Mouse (Mus musculus) embryo, embryonic 11.5 days (tissue): ENCODE data around the gene Snd1.
"Not testable (repeated sequence)": the region's sequence is repeated elsewhere in the genome, so short reads cannot be mapped to it uniquely, and the experiment has no call there.

Experiments
- DNase-seq: peaks from one replicate; pipeline ENCODE4 v3.0.0-alpha.2; 2012; ENCODE audit warnings: low read depth, low spot score

Snd1 gene

GRCm38 (mm10) chr6:28486008-28486407, 11.1 kb downstream of the Snd1 start:
- no peak for DNase-seq

DNA sequence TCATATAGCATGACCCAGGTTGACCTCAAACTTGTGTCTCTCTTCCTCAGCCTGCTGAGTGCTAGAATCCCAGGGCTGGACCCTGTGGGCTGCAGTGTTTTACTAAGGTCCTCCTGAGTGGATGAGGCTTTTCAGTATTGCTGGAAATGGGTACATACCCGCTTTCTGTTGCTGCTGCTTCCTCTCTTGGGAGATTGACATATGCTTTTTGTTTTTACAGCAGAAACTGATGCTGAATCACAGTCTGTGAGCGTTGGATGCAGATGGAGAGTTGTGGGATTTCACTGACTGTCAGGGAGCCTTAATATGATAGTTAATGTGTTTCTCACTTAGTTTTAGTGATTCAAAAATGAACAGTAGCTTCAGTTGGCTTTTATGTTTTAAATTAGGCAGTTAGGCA, 11.5 kb downstream of the Snd1 start:
- DNase-seq, result no peak

DNA sequence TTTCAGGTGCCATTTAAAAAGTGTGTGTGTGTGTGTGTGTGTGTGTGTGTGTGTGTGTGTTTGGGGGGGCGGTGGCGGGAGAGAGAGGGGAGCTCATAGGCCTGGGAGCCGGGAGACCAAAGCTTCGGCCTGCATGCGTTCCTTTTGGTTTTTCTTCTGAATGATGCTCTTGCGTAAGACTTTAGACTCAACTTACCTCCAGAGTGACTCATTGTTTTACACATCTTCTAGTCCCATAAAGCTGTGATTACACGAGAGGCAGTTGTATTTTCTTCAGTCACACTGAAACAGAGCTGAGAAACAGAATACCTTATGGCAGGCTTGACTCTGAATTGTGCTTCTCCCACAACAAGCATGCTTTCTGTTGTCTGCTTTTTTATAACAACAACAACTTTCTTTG, 12.0 kb downstream of the Snd1 start:
- no peak for DNase-seq

DNA sequence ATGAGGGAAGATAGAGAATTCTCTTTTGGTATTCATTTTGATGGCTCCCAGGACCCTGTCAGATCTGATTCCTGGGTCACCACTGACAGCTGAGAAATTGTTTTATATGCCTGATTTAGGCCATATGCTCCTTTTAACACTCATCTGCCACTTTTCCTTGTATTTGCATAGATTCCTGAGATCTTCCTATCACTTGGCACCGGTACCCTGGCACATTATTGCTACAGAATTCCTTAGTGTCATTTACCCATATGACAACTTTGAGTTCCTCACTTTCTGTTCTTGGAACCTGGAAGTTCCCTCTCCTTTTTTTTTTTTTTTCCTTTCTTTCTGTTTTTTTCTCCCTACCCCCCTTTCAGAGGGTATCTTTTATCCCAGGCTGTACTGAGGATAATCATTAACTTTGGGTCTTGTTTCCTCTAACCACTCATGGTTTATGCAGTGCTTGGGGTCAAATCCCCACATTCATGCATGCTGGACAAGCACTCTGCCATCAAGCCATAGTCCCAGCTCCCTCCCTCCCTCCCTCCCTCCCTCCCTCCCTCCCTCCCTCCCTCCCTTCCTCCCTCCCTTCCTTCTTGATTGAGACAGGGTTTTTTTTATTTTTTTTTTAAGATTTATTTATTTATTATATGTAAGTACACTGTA, 13.4 kb downstream of the Snd1 start:
- no peak for DNase-seq

GRCm38 (mm10) chr6:28490612-28491011, 15.7 kb downstream of the Snd1 start:
- no peak for DNase-seq

DNA sequence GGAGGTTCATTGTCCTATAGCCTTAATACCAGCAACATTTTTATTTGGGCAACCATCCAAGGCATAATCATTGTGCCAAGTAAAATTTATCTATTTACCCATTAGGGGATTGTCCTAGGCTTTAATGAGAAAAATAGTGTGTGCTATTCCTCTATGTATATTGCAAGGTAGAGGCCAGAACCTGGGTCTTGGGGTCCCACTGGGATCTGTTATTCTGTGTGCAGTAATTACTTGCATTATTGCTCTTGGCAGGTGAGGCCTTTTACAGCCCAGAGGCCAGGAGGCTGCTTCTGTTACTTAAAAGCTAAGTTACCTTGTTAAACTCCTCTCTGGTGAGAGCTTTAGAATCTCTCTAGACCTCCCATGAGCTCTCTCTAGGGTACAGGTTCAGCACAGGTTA, 16.3 kb downstream of the Snd1 start:
- no peak for DNase-seq

DNA sequence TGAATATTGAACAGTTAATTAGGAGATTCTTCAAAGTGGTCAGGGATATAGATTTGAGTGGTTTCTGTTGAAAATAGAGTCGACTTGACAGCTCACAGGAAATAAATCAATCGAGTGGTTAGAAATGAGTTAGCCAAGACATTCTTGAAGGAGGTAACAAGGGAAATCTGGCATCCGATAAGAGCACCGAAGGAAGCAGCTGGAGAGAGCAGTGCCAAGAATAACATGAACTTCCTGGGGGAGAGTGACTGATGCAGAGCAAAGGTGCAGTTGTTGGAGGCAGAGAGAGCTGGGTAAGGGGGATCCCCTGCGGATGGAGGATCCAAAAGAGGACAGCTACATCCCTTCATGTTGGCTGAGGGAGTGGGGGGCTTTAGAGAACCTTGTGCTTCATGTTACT, 22.9 kb downstream of the Snd1 start:
- DNase-seq, result no peak

- no peak for DNase-seq
These were observed 27.6 kb downstream of the Snd1 start for GRCm38 (mm10) chr6:28502576-28502975.

- DNase-seq, result no peak
These were observed 28.2 kb downstream of the Snd1 start for GRCm38 (mm10) chr6:28503148-28503547.

DNA sequence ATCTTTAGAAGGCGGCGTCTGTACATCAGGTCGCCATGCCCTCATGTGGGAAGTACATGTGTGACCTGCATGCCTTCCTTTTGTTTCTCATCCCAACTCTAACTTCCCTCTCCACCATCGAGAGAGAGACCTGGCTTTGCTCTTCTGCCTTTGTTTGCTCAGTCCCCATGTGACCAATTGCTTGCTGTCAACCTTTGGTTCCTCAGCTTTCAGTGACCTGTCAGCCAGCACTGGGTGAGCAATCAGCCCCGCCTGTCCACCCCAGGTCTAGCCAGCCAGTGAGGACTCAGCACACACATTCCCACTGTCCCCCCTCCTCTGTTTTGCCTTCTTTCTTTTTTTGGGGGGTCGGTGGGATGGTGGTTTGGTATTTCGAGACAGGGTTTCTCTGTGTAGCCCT, 29.7 kb downstream of the Snd1 start:
- DNase-seq, result no peak

GRCm38 (mm10) chr6:28507759-28508158, 32.8 kb downstream of the Snd1 start:
- DNase-seq, result no peak

- DNase-seq, result no peak
These were observed 39.3 kb downstream of the Snd1 start for GRCm38 (mm10) chr6:28514195-28514594.

DNA sequence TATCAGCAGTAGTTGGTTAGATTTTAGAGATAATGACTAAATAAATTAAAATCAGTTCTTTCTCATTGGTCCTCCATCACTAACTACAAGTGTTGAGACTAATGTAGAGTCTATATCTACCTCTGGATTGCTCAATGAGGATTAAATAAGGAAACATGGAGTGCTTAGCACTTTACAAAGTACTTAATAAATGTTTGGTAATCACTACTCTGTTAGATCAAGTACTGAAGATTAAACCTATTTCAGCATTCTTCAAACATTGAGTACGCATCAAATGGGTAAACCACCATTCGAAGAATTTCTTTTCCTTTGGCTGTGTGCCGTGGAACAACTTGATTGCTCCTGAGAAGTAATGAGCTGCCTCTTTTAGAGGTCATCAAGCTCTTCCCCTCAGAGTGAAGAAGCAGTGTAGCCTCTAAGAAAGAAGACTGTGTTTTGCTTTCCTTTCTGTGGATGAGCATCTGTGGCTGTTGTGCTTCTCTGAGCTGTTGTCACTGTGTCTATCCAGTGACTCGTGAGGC, 40.0 kb downstream of the Snd1 start:
- no peak for DNase-seq

GRCm38 (mm10) chr6:28516618-28517017, 41.7 kb downstream of the Snd1 start:
- no peak for DNase-seq

GRCm38 (mm10) chr6:28517050-28517449, 42.1 kb downstream of the Snd1 start:
- DNase-seq, result no peak

DNA sequence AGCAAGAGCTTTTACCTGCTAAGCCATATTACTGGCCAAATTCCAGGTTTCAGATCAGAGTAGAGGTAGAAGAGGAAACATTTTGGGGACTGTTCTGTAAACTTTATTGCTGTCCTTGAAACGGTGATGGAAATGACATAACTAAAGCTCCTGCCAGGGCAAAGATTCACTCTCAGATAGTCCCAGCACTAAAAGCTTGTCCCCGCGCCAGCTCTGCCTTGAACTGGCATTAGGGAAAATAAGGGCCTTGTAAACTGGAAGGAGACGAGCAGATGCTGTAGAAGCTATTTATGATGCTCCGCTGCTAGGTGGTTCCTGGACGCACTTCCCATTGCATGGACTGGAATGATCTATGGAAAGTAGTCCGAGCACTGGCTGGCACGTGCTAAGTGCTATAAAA, 44.5 kb downstream of the Snd1 start:
- DNase-seq, result no peak

DNA sequence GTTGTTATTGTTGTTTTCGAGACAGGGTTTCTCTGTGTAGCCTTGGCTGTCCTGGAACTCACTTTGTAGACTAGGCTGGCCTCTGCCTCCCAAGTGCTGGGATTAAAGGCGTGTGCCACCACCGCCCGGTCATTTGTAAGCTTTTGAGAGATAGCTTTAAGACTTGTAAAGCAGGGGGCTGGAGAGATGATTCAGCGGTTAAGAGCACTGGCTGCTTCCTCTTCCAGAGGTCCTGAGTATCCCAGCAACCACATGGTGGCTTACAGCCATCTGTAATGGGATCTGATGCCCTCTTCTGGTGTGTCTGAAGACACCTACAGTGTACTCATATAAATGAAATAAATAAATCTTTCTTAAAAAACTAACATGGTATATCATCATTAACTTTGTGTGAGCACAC, 45.8 kb downstream of the Snd1 start:
- DNase-seq, result not testable (repeated sequence)

- no peak for DNase-seq
These were observed 46.5 kb downstream of the Snd1 start for GRCm38 (mm10) chr6:28521416-28521815.

GRCm38 (mm10) chr6:28525589-28525988, 50.6 kb downstream of the Snd1 start:
- DNase-seq, result no peak

GRCm38 (mm10) chr6:28527459-28527858, 52.5 kb downstream of the Snd1 start:
- no peak for DNase-seq

GRCm38 (mm10) chr6:28528208-28528607, 53.3 kb downstream of the Snd1 start:
- DNase-seq, result no peak

GRCm38 (mm10) chr6:28536464-28536863, 61.5 kb downstream of the Snd1 start:
- DNase-seq, result no peak

- DNase-seq, result no peak
These were observed 63.0 kb downstream of the Snd1 start for GRCm38 (mm10) chr6:28537851-28538527.
